24 mouse cellular contexts compared by ENCODE assay signal in the genomic region with DNA sequence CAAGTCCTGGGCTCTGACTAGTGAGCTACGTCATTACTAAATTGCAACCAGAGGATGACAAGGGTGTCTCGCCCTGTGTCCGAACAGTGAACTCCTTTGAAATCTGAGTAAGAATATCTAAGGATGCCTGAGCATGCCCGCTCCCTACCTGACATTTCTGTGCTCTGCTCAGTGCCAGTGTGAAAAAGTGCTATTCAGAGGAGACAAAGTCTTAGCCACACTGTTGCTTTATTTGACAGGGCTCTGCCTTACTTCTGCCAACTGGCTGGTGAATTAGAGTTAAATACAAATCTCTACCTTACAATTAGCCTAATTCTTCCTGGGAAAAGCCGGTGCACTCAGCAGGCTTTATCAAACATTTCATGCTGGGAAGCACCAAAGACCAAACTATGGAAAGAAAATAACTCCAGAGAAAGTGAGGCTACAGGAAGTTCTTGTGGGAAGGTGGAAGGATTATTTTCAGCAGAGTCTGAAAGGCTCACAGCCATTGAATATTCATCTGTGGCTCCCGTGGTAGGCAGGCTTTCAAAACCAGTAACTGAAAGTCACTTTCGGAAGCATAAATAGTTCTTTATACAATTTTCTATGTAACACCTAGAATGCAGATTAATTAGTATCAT. TPM values are rescaled to one million over a fixed set of nuclear protein-coding genes. Genes with fewer than 3 reads are reported as not detected.
A peak's percentile ranks its signal among the peaks of the same experiment; 100 is the strongest.
DNase-seq lines count a peak whose midpoint lies in the region; ATAC-seq and TF ChIP-seq lines count a peak whose summit lies in the region.
"Had no signal": no experiment of that assay in that cellular context is flagged by ENCODE, and none has a peak within 500 bp of the region (broad histone marks: within the 10 kb centered on the region; RNA-seq: fewer than 3 reads in every experiment).

No protein-coding gene starts in this region.

- no peak overlapping the region for H3K4me2 ChIP-seq in forebrain, embryonic 14.5 days (ENCODE audit: low read length)
- H3K4me2 ChIP-seq in hindbrain, embryonic 16.5 days (ENCODE audit: low read length), result no peak overlapping the region
- no peak overlapping the region for H3K4me2 ChIP-seq in hindbrain, postnatal 0 days (ENCODE audit: low read depth, low read length)
- H3K4me2 ChIP-seq: embryonic facial prominence, embryonic 15.5 days; hindbrain, embryonic 12.5 days; limb, embryonic 12.5 days; liver, embryonic 15.5 days; lung, embryonic 14.5 days had no signal

- no peak overlapping the region for H3K27ac ChIP-seq in forebrain, embryonic 14.5 days (ENCODE audit: low read depth, low read length)
- no peak overlapping the region for H3K27ac ChIP-seq in forebrain, embryonic 10.5 days
- peak overlapping the region; percentile 61; the same call in 1 of the 2 replicates for H3K27ac ChIP-seq in hindbrain, embryonic 16.5 days (ENCODE audit: low read depth, low read length)
- H3K27ac ChIP-seq in hindbrain, postnatal 0 days, result no peak overlapping the region
- H3K27ac ChIP-seq: embryonic facial prominence, embryonic 15.5 days; hindbrain, embryonic 12.5 days; limb, embryonic 12.5 days; liver, embryonic 15.5 days had no signal

- ATAC-seq in forebrain, embryonic 14.5 days, result peak; percentile 26; the same call in 1 of the 2 replicates
- ATAC-seq in hindbrain, embryonic 16.5 days, result no peak
- no peak for ATAC-seq in hindbrain, postnatal 0 days
- ATAC-seq: activated CD4-positive, CD25-positive, alpha-beta regulatory T cell, adult 4 months had no signal

- no peak for TF ChIP-seq CTCF in hindbrain, postnatal 0 days (IDR thresholded peaks at IDR 0.05; ENCODE audit: low read depth)
- TF ChIP-seq CTCF in brain, embryonic 14.5 days (IDR thresholded peaks at IDR 0.05; ENCODE audit: borderline replicate concordance, extremely low read depth, insufficient read depth, insufficient read length), result no peak

- no peak for TF ChIP-seq POLR2A in brain, embryonic 14.5 days (IDR thresholded peaks at IDR 0.05; ENCODE audit: borderline replicate concordance, extremely low read depth, insufficient read depth, insufficient read length, poor library complexity, severe bottlenecking)

- H3K4me1 ChIP-seq in forebrain, embryonic 14.5 days (ENCODE audit: control insufficient read depth, insufficient read depth, low read length), result peaks cover 7% of the 10 kb centered on the region; the same call in 1 of the 2 replicates
- H3K4me1 ChIP-seq in forebrain, embryonic 10.5 days, result peaks cover 22% of the 10 kb centered on the region
- H3K4me1 ChIP-seq in hindbrain, embryonic 16.5 days (ENCODE audit: control insufficient read depth, insufficient read depth, low read depth, low read length), result no peaks in the 10 kb centered on the region; the same call in none of the 2 replicates
- peaks cover 4% of the 10 kb centered on the region; the same call in 1 of the 2 replicates for H3K4me1 ChIP-seq in hindbrain, postnatal 0 days (ENCODE audit: insufficient read depth, low read length)
- H3K4me1 ChIP-seq: liver, embryonic 15.5 days had no signal

- peak; percentile 37 for DNase-seq in forebrain, embryonic 14.5 days (ENCODE audit: low spot score)
- no peak for DNase-seq in forebrain, embryonic 10.5 days (ENCODE audit: extremely low spot score, low spot score)
- no peak for DNase-seq in hindbrain, postnatal 0 days (ENCODE audit: low spot score)
- peak; percentile 62 for DNase-seq in brain, embryonic 14.5 days (ENCODE audit: low read depth)
- no peak for DNase-seq in thymus, postnatal 14 days
- DNase-seq: adrenal gland, adult 2 months; adrenal gland, postnatal 36 days; B cell, adult 2 months; cerebellum, adult 8-10 months; cerebellum, postnatal 36 days; embryo, embryonic 11 days; kidney, adult 18-20 months; kidney, postnatal 36 days; lung, embryonic 14.5 days; lung, postnatal 14 days; midbrain, embryonic 14.5 days; thymus, adult 2 months had no signal

- no peaks in the 10 kb centered on the region for H3K27me3 ChIP-seq in forebrain, embryonic 14.5 days (replicated peaks; ENCODE audit: control insufficient read depth, insufficient read depth, low read length)
- no peaks in the 10 kb centered on the region for H3K27me3 ChIP-seq in forebrain, embryonic 10.5 days (ENCODE audit: poor library complexity, severe bottlenecking)
- no peaks in the 10 kb centered on the region for H3K27me3 ChIP-seq in hindbrain, embryonic 16.5 days (replicated peaks; ENCODE audit: control insufficient read depth, insufficient read depth, low read length)
- H3K27me3 ChIP-seq in hindbrain, postnatal 0 days (ENCODE audit: insufficient read depth, low read length), result no peaks in the 10 kb centered on the region
- H3K27me3 ChIP-seq: embryonic facial prominence, embryonic 15.5 days; hindbrain, embryonic 12.5 days; limb, embryonic 12.5 days; liver, embryonic 15.5 days had no signal

- no peak overlapping the region for H3K4me3 ChIP-seq in forebrain, embryonic 14.5 days (ENCODE audit: low read depth, low read length)
- no peak overlapping the region for H3K4me3 ChIP-seq in forebrain, embryonic 10.5 days
- no peak overlapping the region for H3K4me3 ChIP-seq in hindbrain, embryonic 16.5 days (ENCODE audit: low read length)
- no peak overlapping the region for H3K4me3 ChIP-seq in hindbrain, postnatal 0 days (ENCODE audit: low read length)
- H3K4me3 ChIP-seq: embryonic facial prominence, embryonic 15.5 days; hindbrain, embryonic 12.5 days; limb, embryonic 12.5 days; liver, embryonic 15.5 days had no signal

- no peaks in the 10 kb centered on the region for H3K9me3 ChIP-seq in forebrain, embryonic 14.5 days (replicated peaks; ENCODE audit: control insufficient read depth, low read length)
- no peaks in the 10 kb centered on the region for H3K9me3 ChIP-seq in forebrain, embryonic 10.5 days
- H3K9me3 ChIP-seq in hindbrain, embryonic 16.5 days (ENCODE audit: control insufficient read depth, low read length), result no peaks in the 10 kb centered on the region
- no peaks in the 10 kb centered on the region for H3K9me3 ChIP-seq in hindbrain, postnatal 0 days (ENCODE audit: low read length)
- H3K9me3 ChIP-seq: embryonic facial prominence, embryonic 15.5 days; hindbrain, embryonic 12.5 days; limb, embryonic 12.5 days; liver, embryonic 15.5 days had no signal

- H3K36me3 ChIP-seq in forebrain, embryonic 14.5 days (ENCODE audit: control insufficient read depth, insufficient read depth, low read length), result no peaks in the 10 kb centered on the region
- H3K36me3 ChIP-seq in forebrain, embryonic 10.5 days (replicated peaks), result no peaks in the 10 kb centered on the region
- H3K36me3 ChIP-seq in hindbrain, embryonic 16.5 days (ENCODE audit: control insufficient read depth, insufficient read depth, low read length), result no peaks in the 10 kb centered on the region
- no peaks in the 10 kb centered on the region for H3K36me3 ChIP-seq in hindbrain, postnatal 0 days (ENCODE audit: insufficient read depth, low read length)
- H3K36me3 ChIP-seq: embryonic facial prominence, embryonic 15.5 days; hindbrain, embryonic 12.5 days; limb, embryonic 12.5 days; liver, embryonic 15.5 days had no signal

- no peak overlapping the region for H3K9ac ChIP-seq in forebrain, embryonic 14.5 days (ENCODE audit: low read length)
- H3K9ac ChIP-seq in hindbrain, embryonic 16.5 days (ENCODE audit: low read depth, low read length), result no peak overlapping the region
- H3K9ac ChIP-seq in hindbrain, postnatal 0 days (replicated peaks; ENCODE audit: low read length), result no peak overlapping the region
- H3K9ac ChIP-seq: embryonic facial prominence, embryonic 15.5 days; hindbrain, embryonic 12.5 days; limb, embryonic 12.5 days; liver, embryonic 15.5 days; lung, embryonic 14.5 days had no signal

- 7% methylated on average over 7 of the region's 7 CpGs for WGBS in forebrain, embryonic 14.5 days
- WGBS in forebrain, embryonic 10.5 days, result 31% methylated on average over 7 of the region's 7 CpGs
- WGBS in hindbrain, embryonic 16.5 days, result 48% methylated on average over 7 of the region's 7 CpGs
- 46% methylated on average over 7 of the region's 7 CpGs for WGBS in hindbrain, postnatal 0 days

RNA-seq across cellular contexts. Expression of a gene that starts 57.1 kb away (rescaled TPM):
- polyA plus RNA-seq in forebrain, embryonic 14.5 days (2014; fragmentation: Nextera tagmentation; extraction: Ambion mirVana), result 12.0 and 16.6 TPM in 2 replicates
- 3.7 and 3.8 TPM in 2 replicates for polyA plus RNA-seq in forebrain, embryonic 10.5 days (2016; fragmentation: Nextera tagmentation; extraction: Ambion mirVana)
- polyA plus RNA-seq in hindbrain, embryonic 16.5 days (2015; fragmentation: Nextera tagmentation; extraction: Ambion mirVana), result 37.1 and 38.5 TPM in 2 replicates
- total RNA-seq in hindbrain, postnatal 0 days (2014; rRNA removed), result 28.8 and 31.3 TPM in 2 replicates
- polyA plus RNA-seq in hindbrain, postnatal 0 days (2015; fragmentation: Nextera tagmentation; extraction: Ambion mirVana), result 31.7 and 37.9 TPM in 2 replicates
- 6.1 and 8.8 TPM in 2 replicates for polyA plus RNA-seq in brain, embryonic 14.5 days (2012; rRNA removed)
- total RNA-seq: monocyte, adult 5-6 weeks had no signal

Comparison
In these comparisons a context has a peak if more than half of its experiments do, and no peak if none do; other contexts are left out.
1. DNase-seq: peak in forebrain, embryonic 14.5 days (single experiment) and brain, embryonic 14.5 days (single experiment); none in forebrain, embryonic 10.5 days (single experiment), hindbrain, postnatal 0 days (single experiment) and thymus, postnatal 14 days (single experiment).